Mouse (Mus musculus): ENCODE results near the gene Vmn2r-ps159.
"Not testable (repeated sequence)": the region's sequence is repeated elsewhere in the genome, so short reads cannot be mapped to it uniquely, and the experiment has no call there.

Gene Vmn2r-ps159

GRCm38 (mm10) chr4:156330803-156331202, at the start of gene Vmn2r-ps159:
Vmn2r-ps159 (plus strand) TSS chr4:156331103.
- not testable (repeated sequence) for DNase-seq (ENCODE audit: low read depth, low spot score)

- not testable (repeated sequence) for DNase-seq (ENCODE audit: low read depth, low spot score)
Measured at GRCm38 (mm10) chr4:156341601-156342504, 10.9 kb downstream of the Vmn2r-ps159 start.

GRCm38 (mm10) chr4:156342569-156343325, 11.8 kb downstream of the Vmn2r-ps159 start:
- no peak for DNase-seq (ENCODE audit: low read depth, low spot score)

- no peak for DNase-seq (ENCODE audit: low read depth, low spot score)
Measured at GRCm38 (mm10) chr4:156343332-156343731, 12.4 kb downstream of the Vmn2r-ps159 start.

GRCm38 (mm10) chr4:156356756-156357437, 26.0 kb downstream of the Vmn2r-ps159 start:
- not testable (repeated sequence) for DNase-seq (ENCODE audit: low read depth, low spot score)

Data from ES-CJ7 (cell line).